Mouse (Mus musculus) E14TG2a.4 (cell line): Measurements from ENCODE around the gene Coq2.

Experiments
- H3K27me3 ChIP-seq: 2 replicates; pipeline ENCODE4 v1.6.1; 2014; ENCODE audit warnings: low read length, control low read depth; ENCODE audit not compliant: insufficient read depth
- H3K36me3 ChIP-seq: 2 replicates; pipeline ENCODE4 v1.6.1; 2014; ENCODE audit warnings: low read length, control low read depth; ENCODE audit not compliant: insufficient read depth
- H3K4me1 ChIP-seq: replicated peaks from 2 replicates; pipeline ENCODE4 v1.6.1; 2014; ENCODE audit warnings: low read depth, low read length, control low read depth
- H3K4me3 ChIP-seq: replicated peaks from 2 replicates; pipeline ENCODE4 v1.5.1; 2014; ENCODE audit warnings: mild to moderate bottlenecking, low read length
- H3K9me3 ChIP-seq: 2 replicates; pipeline ENCODE4 v1.6.1; 2014; ENCODE audit warnings: low read length, control low read depth
- CTCF ChIP-seq: conservative IDR thresholded peaks from 2 replicates; pipeline ENCODE4 v1.5.1; 2014; ENCODE audit warnings: low read length
- NANOG ChIP-seq: IDR thresholded peaks from 2 replicates; pipeline ENCODE4 v1.6.1; 2014; ENCODE audit warnings: borderline replicate concordance, low read length, mixed read lengths
- POU5F1 ChIP-seq: IDR thresholded peaks from 2 replicates; pipeline ENCODE4 v1.6.1; 2014; ENCODE audit warnings: low read length, borderline replicate concordance

The Coq2 gene

DNA sequence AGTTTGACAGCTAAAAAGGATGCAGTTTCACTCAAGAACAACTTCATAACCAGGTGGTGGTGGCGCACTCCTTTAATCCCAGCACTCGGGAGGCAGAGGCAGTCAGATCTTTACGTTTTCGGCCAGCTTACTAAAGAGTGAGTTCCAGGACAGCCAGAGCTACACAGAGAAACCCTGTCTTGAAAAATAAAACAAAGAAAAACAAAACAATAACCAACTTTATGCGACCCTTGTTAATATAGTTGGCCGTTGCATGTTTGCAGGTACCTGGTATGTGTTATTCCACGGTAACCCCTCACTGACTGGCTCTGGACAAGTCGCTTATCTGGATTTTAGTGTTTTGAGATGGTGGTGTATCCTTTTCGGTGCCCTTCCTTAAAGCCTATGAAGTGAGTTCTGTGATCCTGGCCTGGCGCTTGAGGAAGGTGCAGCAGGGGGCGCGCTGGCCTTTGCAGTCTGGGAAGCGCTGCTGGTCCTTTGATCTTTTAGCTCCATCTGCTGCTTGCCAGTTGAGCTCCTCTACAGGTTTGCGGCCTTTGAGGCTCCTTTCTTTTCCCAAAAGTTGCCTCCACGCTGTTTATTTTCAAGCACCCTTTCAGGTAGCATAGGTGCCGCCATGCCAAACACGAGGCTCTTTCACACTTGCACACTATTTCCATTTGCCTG, at the start of gene Coq2:
TSS of gene Coq2 (minus strand) at position 430 of the 666 bp plus-strand sequence.
- TF ChIP-seq CTCF (peak; percentile 45), NANOG (no peak)
- Histone ChIP-seq H3K27me3 (peaks cover 6% of the 10 kb centered on the region; the same call in 1 of the 2 replicates), H3K4me1 (peaks cover 41% of the 10 kb centered on the region), H3K36me3 (peaks cover 14% of the 10 kb centered on the region), H3K9me3 (no peaks in the 10 kb centered on the region), H3K4me3 (peak within 1 kb of the TSS; percentile 93)

DNA sequence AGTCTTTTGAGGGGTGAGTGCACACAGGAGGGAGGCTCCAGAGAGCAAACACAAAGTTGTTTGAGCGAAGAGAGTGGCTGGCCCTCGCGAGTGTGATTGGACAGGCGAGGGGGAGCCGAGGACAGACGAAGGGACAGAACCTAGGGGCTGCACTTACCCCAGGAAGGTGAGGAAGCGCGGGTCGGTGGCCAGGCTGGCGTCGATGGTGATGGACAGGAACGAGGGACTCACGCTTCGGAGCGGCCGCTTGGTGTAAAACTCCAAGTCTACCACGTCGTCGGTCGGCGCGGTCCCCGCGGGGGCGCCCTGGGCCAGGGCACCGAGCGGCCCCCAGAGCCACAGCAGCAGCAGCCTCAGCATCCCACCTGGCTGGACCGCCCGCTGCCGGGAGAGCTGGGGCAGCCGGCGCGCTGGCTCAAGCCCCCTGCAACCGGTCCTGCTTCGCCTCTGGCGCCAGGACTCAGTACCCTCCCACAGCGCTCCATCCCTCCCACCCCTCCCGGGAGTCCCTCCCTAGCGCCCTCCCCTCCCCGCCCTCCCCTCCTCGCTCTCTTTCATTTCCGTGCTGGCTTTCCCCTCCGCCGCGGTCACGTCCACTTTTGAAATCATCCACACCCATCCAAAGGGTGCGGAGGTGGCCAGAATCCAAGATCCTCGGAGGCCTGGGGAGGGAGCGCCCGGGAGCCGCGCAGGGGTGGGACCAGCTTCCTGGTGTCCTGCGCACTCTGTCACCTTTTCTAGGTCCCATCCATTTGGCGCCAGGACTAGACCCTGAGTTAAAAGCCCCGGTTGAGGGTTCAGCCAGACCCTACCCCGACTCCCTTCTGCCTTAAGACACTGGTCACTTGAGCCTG, 44.5 kb upstream of the Coq2 start, which contains the start of gene Hpse:
TSS of gene Hpse (minus strand) at position 482 of the 854 bp plus-strand sequence.
- no peak for TF ChIP-seq NANOG
- no peak for TF ChIP-seq CTCF
- TF ChIP-seq POU5F1: no peak
- Histone ChIP-seq H3K4me3 (peak within 1 kb of the TSS; percentile 82), H3K4me1 (peaks cover 11% of the 10 kb centered on the region), H3K9me3 (0 out of 2 replicates have a peak, but pooled peaks cover 3% of the 10 kb centered on the region), H3K36me3 (no peaks in the 10 kb centered on the region), H3K27me3 (peaks cover 70% of the 10 kb centered on the region)

DNA sequence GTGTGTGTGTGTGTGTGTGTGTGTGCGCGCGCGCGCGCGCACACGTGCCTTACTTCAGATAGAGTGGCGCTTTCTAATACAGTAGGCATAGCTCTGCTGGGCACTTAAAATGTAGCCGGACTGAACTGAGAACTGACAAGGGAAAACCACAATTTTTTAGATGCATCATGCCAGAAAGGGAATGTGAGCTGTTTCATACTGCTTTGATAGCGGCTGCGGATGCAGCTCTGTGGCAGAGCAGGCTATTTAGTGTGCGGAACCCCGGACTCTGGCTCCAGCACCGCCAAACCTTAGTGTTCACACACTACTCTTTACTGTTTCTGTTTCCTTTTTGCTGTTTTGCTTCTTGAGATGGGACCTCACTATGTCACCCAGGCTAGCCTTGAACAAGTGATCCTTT, 41.8 kb upstream of the Coq2 start:
- Histone ChIP-seq H3K9me3 (no peaks in the 10 kb centered on the region), H3K4me1 (peaks cover 11% of the 10 kb centered on the region), H3K4me3 (no peak overlapping the region), H3K36me3 (no peaks in the 10 kb centered on the region), H3K27me3 (peaks cover 57% of the 10 kb centered on the region)
- no peak for TF ChIP-seq POU5F1
- no peak for TF ChIP-seq CTCF
- no peak for TF ChIP-seq NANOG

DNA sequence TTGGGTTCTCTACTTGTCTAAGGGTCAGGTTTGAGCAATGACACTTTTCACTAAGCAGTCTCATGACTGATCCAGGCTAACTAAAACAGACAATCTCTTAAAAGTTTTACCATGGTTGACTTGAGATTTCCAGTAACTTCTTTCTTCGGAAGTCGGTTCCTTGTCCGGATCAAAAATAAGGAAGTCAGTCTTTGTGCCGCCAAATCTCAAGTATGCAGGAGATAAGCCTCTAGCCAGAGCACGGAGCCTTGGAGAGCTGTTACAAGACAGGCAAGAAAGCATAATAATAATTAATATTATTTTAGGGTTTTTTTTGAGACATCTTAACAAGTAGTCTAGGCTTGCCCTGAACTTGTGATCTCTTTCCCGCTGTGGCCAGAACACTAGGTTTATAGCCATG, 36.3 kb upstream of the Coq2 start:
- no peak overlapping the region for H3K4me3 ChIP-seq
- TF ChIP-seq POU5F1 (no peak), CTCF (no peak), NANOG (no peak)
- H3K4me1 ChIP-seq: no peaks in the 10 kb centered on the region
- H3K36me3 ChIP-seq: no peaks in the 10 kb centered on the region
- no peaks in the 10 kb centered on the region for H3K9me3 ChIP-seq
- H3K27me3 ChIP-seq: peaks cover 9% of the 10 kb centered on the region; the same call in 1 of the 2 replicates

DNA sequence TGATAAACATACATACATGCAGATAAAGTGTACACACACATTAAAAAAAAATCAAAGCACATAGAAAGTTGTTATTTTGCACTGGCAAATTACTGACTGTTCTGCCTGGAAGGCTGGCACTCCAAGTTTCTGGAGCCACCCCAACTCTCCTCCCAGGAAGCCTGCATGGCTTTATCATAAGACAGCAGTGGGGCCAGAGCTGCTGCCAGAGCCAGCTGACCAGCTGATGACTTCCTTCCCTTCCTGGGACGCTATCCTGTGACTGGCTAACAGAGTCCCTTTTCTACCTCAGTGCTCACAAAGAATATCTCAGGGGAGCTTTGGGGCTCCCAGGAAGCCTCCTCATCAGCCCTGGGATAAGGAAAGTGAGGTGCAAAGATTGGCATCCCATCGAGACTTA, 35.1 kb upstream of the Coq2 start:
- H3K4me1 ChIP-seq: no peaks in the 10 kb centered on the region
- no peak for TF ChIP-seq NANOG
- no peak for TF ChIP-seq CTCF
- no peak for TF ChIP-seq POU5F1
- peaks cover under 1% of the 10 kb centered on the region; the same call in 1 of the 2 replicates for H3K27me3 ChIP-seq
- H3K36me3 ChIP-seq: no peaks in the 10 kb centered on the region
- no peak overlapping the region for H3K4me3 ChIP-seq
- H3K9me3 ChIP-seq: no peaks in the 10 kb centered on the region

DNA sequence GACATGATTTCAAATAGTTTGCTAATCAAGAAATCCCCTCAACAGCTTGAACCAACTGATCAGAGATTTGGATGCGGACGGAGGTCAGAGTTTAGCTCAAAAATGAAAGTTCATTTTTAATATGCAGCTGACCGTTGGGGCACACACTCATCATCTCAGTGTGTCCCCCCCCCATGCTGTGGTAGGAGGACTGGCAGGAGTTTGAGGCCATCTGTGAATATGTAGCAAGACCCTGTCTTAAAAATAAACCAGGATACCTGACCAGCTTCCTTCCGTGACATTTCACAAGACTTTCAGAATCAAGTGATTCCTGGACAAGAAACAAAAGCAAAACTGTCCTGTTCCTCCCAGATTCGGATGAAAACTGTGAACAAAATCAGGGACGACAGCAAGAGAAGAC, 34.1 kb upstream of the Coq2 start:
- H3K4me3 ChIP-seq: no peak overlapping the region

DNA sequence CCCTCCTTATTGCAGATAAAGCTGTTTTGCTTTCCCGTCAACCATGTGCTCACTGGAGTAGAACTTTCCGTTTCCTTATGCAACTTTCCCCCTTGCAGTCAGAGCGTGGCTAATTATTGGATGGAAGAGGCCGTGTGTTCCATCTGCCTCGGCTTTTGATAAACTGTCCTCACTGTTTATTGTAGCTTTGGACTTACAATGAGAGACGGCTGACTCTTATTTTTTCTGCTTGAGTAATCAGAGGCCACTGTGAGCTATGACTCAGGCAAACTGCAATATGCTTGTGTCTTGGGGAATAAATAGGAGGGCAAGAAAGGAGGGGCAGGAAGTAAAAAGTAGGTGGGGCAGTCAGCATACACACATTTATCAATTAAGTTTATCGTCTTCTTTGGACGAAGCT, 31.7 kb upstream of the Coq2 start:
- no peaks in the 10 kb centered on the region for H3K27me3 ChIP-seq
- H3K4me3 ChIP-seq: no peak overlapping the region
- no peaks in the 10 kb centered on the region for H3K36me3 ChIP-seq
- no peaks in the 10 kb centered on the region for H3K4me1 ChIP-seq
- TF ChIP-seq POU5F1: no peak
- TF ChIP-seq NANOG: no peak
- TF ChIP-seq CTCF: no peak
- H3K9me3 ChIP-seq: no peaks in the 10 kb centered on the region

More for the DNA sequence above, 34.1 kb upstream of the Coq2 start:
- no peaks in the 10 kb centered on the region for H3K9me3 ChIP-seq
- no peaks in the 10 kb centered on the region for H3K36me3 ChIP-seq
- no peaks in the 10 kb centered on the region for H3K4me1 ChIP-seq
- H3K27me3 ChIP-seq: no peaks in the 10 kb centered on the region; the same call in 1 of the 2 replicates
- TF ChIP-seq CTCF (no peak), NANOG (no peak), POU5F1 (no peak)

DNA sequence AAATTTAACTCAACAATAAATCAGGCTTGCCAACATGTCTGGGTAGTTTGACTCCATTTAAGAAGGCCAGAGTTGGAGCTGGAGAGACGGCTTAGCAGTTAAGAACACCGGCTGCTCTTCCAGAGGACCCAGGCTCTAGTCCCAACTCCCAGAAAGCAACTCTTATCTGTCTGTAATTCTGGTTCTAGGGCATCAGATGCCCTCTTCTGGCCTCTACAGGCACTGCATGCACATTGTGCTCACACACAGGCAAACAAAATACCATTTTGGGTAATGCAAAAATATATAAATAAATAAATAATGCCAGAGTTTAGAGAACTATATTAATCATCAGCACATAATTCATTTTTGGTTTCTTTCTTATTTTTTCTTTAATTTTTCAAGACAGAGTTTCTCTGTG, 29.3 kb upstream of the Coq2 start:
- Histone ChIP-seq H3K9me3 (no peaks in the 10 kb centered on the region), H3K4me1 (peaks cover 11% of the 10 kb centered on the region)

DNA sequence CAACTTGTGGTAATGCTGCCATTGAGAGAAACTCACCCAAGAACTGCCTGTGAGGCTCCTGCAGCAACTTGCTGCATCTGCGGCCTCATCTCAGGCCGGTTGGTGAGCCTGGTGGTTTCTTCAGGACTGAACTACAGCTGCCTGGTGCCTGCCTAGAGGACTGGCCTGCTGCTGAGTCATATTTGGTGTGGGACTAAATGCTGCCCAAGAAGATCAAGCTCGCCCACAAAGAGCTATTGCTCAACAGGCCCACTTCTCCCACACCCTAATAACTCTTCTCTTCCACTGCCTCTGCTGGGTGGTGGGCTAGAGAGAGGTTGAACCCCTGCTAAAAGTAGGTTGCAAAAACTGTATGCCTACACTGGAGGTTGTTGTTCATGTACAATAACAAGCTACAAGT, 27.4 kb upstream of the Coq2 start:
- H3K9me3 ChIP-seq: no peaks in the 10 kb centered on the region
- TF ChIP-seq CTCF (no peak), NANOG (no peak), POU5F1 (no peak)
- peaks cover 11% of the 10 kb centered on the region for H3K4me1 ChIP-seq

More for the DNA sequence above, 29.3 kb upstream of the Coq2 start:
- Histone ChIP-seq H3K27me3 (no peaks in the 10 kb centered on the region), H3K4me3 (no peak overlapping the region), H3K36me3 (no peaks in the 10 kb centered on the region)
- TF ChIP-seq NANOG (no peak), CTCF (peak; percentile 85)

More for the DNA sequence above, 27.4 kb upstream of the Coq2 start:
- Histone ChIP-seq H3K4me3 (no peak overlapping the region), H3K27me3 (no peaks in the 10 kb centered on the region), H3K36me3 (no peaks in the 10 kb centered on the region)
